Mouse (Mus musculus) small intestine, adult 2 months (tissue): Measurements from ENCODE around the gene Adck2. TPM values are rescaled to one million over a fixed set of nuclear protein-coding genes. Genes with fewer than 3 reads are reported as not detected.

Experiments used
- H3K27ac ChIP-seq: fragments of 200-500 bp; 2 replicates; pipeline ENCODE4 v1.5.1; 2012; ENCODE audit warnings: low read depth, low read length, control low read depth, inconsistent platforms; ENCODE audit not compliant: insufficient read depth
- H3K27me3 ChIP-seq: fragments of 200-500 bp; 2 replicates; pipeline ENCODE4 v1.6.1; 2012; ENCODE audit warnings: mild to moderate bottlenecking, moderate library complexity, low read length, inconsistent platforms; ENCODE audit not compliant: control insufficient read depth, insufficient read depth
- H3K36me3 ChIP-seq: fragments of 200-500 bp; 2 replicates; pipeline ENCODE4 v1.6.1; 2012; ENCODE audit warnings: mild to moderate bottlenecking, low read length, control low read depth, inconsistent platforms; ENCODE audit not compliant: control insufficient read depth, insufficient read depth
- H3K4me1 ChIP-seq: fragments of 200-500 bp; 2 replicates; pipeline ENCODE4 v1.6.1; 2012; ENCODE audit warnings: low read length, inconsistent platforms, mixed read lengths; ENCODE audit not compliant: control insufficient read depth, insufficient read depth, insufficient read length
- H3K4me3 ChIP-seq: fragments of 200-500 bp; 2 replicates; pipeline ENCODE4 v1.5.1; 2012; ENCODE audit warnings: low read depth, mild to moderate bottlenecking, control low read depth, inconsistent platforms, low read length, moderate library complexity
- CTCF ChIP-seq: fragments of 200-500 bp; IDR thresholded peaks from 2 replicates; pipeline ENCODE4 v1.5.1; 2012; ENCODE audit warnings: low read depth, mild to moderate bottlenecking, control low read depth, inconsistent platforms, low read length, moderate library complexity, mixed read lengths; ENCODE audit not compliant: insufficient replicate concordance, insufficient read length; ENCODE audit errors: extremely low read depth
- POLR2A ChIP-seq: fragments of 200-500 bp; IDR thresholded peaks from 2 replicates; pipeline ENCODE4 v1.6.1; 2012; ENCODE audit warnings: low read depth, mild to moderate bottlenecking, control low read depth, inconsistent platforms, low read length, moderate library complexity
- WGBS: fragments of 180-500 bp; shearing (Covaris S2); methylation state at CpG from one replicate; pipeline ENCODE4 v1.1.7; 2018; 5-methylcytosine and 5-hydroxymethylcytosine counted together
- polyA plus RNA-seq: library from polyadenylated mRNA; depleted of rRNA; stranded (reverse); fragments of >200 nt; gene quantifications from 2 replicates; pipeline ENCODE4 v1.2.3, GENCODE M21; 2012

Gene Adck2
- polyA plus RNA-seq, 1 experiment, result 10.4 TPM

GRCm38 (mm10) chr6:39559276-39559939 lies 14.3 kb upstream of the Adck2 start:
- peaks cover 9% of the 10 kb centered on the region for H3K4me1 ChIP-seq
- 71% methylated on average over 6 of the region's 6 CpGs for WGBS
- TF ChIP-seq POLR2A (no peak), CTCF (no peak)

DNA sequence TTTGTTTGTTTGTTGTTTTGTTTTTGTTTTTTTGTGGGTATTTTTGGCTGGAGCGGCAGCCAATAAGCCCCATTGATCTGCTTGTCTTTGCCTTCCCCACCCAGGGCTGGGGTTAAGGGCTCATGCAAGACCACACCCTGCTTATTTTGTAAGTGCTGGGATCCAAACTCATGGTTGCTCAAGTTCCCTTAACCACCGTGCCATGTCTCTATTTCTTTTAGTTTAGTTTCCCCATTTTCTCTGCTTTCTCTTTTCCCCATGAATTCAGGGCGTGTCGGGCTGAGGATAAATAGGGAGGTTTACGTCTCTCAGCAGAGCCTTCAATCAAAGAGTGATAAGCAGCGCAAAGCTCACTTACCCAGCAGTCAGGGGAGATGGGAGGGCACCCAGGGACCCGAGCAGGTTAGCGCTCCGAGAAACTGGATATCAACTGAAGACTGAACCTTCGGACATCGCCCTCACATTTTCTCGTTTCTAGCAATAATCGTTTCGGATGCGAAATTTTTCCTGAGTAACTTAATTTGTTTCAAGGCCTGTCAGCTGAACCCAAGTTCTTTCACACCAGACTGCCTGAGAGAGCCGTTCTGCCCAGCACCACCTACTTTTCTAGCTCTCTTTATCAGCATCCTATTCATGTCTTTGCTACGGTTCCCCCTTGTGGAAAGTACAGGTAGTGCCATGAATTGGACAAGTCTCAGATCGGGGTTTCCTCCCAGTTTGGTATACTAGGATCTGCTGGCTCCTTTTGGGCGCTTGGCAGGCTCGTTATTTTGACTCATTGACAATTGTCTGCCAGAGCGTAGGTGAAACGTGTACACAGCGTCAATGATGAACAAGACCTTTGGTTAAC lies 11.3 kb upstream of the Adck2 start:
- no peak for TF ChIP-seq POLR2A
- TF ChIP-seq CTCF, result peak; percentile 59; the same call in 1 of the 2 replicates
- H3K27ac ChIP-seq, result no peak overlapping the region
- H3K4me3 ChIP-seq, result peak overlapping the region; percentile 30; the same call in 1 of the 2 replicates
- H3K4me1 ChIP-seq, result peaks cover 8% of the 10 kb centered on the region
- H3K27me3 ChIP-seq, result peaks cover 8% of the 10 kb centered on the region; the same call in 1 of the 2 replicates
- WGBS, result 11% methylated on average over 23 of the region's 23 CpGs
- H3K36me3 ChIP-seq, result no peaks in the 10 kb centered on the region

More at GRCm38 (mm10) chr6:39559276-39559939, 14.3 kb upstream of the Adck2 start:
- no peak overlapping the region for H3K4me3 ChIP-seq
- H3K36me3 ChIP-seq, result no peaks in the 10 kb centered on the region
- H3K27ac ChIP-seq, result no peak overlapping the region
- peaks cover 23% of the 10 kb centered on the region for H3K27me3 ChIP-seq

- no peaks in the 10 kb centered on the region for H3K36me3 ChIP-seq
- H3K27ac ChIP-seq, result no peak overlapping the region
- H3K27me3 ChIP-seq, result no peaks in the 10 kb centered on the region
- 10% methylated on average over 5 of the region's 5 CpGs for WGBS
- no peak overlapping the region for H3K4me3 ChIP-seq
- no peaks in the 10 kb centered on the region; the same call in 1 of the 2 replicates for H3K4me1 ChIP-seq
- TF ChIP-seq CTCF (no peak), POLR2A (no peak)
These were observed 6.1 kb upstream of the Adck2 start for GRCm38 (mm10) chr6:39567528-39567927.

GRCm38 (mm10) chr6:39570426-39570825 lies 3.2 kb upstream of the Adck2 start:
- WGBS, result 68% methylated on average over 3 of the region's 3 CpGs
- Histone ChIP-seq H3K4me3 (no peak overlapping the region), H3K4me1 (peaks cover 3% of the 10 kb centered on the region; the same call in 1 of the 2 replicates), H3K27me3 (no peaks in the 10 kb centered on the region), H3K36me3 (no peaks in the 10 kb centered on the region), H3K27ac (no peak overlapping the region)
- no peak for TF ChIP-seq POLR2A
- TF ChIP-seq CTCF, result no peak

DNA sequence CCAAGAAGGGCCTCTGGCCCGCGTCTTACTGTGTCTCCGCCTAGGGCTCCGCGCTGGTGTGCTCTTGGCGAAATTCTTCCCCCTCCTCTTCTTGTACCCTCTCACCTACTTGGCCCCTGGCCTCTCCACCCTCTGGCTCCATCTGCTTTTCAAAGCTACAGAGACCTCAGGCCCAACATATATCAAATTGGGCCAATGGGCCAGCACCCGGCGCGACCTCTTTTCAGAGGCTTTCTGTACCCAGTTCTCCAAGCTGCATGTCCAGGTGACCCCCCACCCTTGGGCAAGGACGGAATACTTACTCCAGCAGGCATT lies 839 bp downstream of the Adck2 start:
- TF ChIP-seq CTCF (no peak), POLR2A (no peak)
- WGBS, result 12% methylated on average over 10 of the region's 10 CpGs
- Histone ChIP-seq H3K36me3 (peaks cover 11% of the 10 kb centered on the region), H3K4me3 (peak overlapping the region; percentile 94), H3K27ac (no peak overlapping the region), H3K27me3 (no peaks in the 10 kb centered on the region), H3K4me1 (peaks cover 3% of the 10 kb centered on the region; the same call in 1 of the 2 replicates)

- Histone ChIP-seq H3K4me3 (peak overlapping the region; percentile 94), H3K27me3 (no peaks in the 10 kb centered on the region), H3K36me3 (peaks cover 15% of the 10 kb centered on the region), H3K27ac (no peak overlapping the region), H3K4me1 (peaks cover 3% of the 10 kb centered on the region; the same call in 1 of the 2 replicates)
- 45% methylated on average over 7 of the region's 7 CpGs for WGBS
- TF ChIP-seq POLR2A (no peak), CTCF (no peak)
These were observed 1.3 kb downstream of the Adck2 start for GRCm38 (mm10) chr6:39574951-39575350.

GRCm38 (mm10) chr6:39579552-39579951 lies 5.9 kb downstream of the Adck2 start:
- no peak for TF ChIP-seq CTCF
- no peak for TF ChIP-seq POLR2A
- Histone ChIP-seq H3K27ac (no peak overlapping the region), H3K4me3 (no peak overlapping the region), H3K27me3 (no peaks in the 10 kb centered on the region), H3K36me3 (peaks cover 42% of the 10 kb centered on the region), H3K4me1 (peaks cover 2% of the 10 kb centered on the region; the same call in 1 of the 2 replicates)
- WGBS, result 87% methylated on average over 7 of the region's 7 CpGs
